Mouse (Mus musculus): ENCODE results near the gene Gm20458. TPM values are rescaled to one million over a fixed set of nuclear protein-coding genes. Genes with fewer than 3 reads are reported as not detected.

The Gm20458 gene
- polyA plus RNA-seq, 1 experiment from 2014 or later, result 12.5 TPM

DNA sequence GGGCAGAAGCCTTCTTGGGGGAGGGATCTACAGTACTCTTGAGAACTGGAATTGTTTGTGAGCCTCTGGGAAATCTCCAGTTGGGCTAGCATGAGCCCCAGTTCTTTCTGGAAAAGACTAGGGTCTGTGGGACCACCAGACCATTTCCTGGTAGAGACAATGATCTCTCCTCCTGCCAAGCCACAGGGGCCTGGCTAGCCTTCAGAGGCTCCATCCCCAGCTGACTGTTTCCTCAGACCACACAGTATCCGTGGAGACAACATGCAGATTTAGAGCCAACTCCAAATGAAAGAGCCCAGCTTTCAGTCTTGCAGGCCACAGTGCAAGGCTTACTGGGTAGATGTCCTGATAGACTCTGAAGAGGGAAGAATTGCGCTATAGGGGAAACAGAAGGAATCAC lies 33.4 kb downstream of the Gm20458 start:
- no peak for ATAC-seq (ENCODE audit: low read depth)
- 42% methylated on average over 2 of the region's 2 CpGs for WGBS
- no peak overlapping the region for H3K9ac ChIP-seq (ENCODE audit: low read depth, low read length)

DNA sequence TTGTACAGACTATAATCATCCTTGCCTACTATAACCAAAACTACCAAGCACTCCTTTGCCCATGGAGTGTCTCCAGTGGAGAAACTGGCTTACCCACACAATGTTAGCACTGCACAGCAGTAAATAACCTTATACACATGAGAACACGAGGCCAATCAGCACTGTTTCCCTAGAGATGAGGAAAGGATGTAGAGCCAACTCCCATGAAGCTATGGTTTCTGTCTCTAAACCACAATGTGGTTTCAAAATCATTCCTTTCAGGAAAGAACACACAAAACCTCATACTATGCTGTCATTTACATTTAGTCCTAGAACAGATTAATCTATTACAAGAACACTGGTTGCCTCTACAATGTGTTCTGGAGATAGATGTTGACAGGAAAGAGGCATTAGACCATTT lies 35.6 kb downstream of the Gm20458 start:
- Histone ChIP-seq H3K4me1 (ENCODE audit: control insufficient read depth, insufficient read depth, low read length) (0 out of 2 replicates have a peak, but pooled peaks cover 12% of the 10 kb centered on the region), H3K4me3 (ENCODE audit: low read depth, low read length) (no peak overlapping the region), H3K9ac (ENCODE audit: low read depth, low read length) (no peak overlapping the region), H3K27me3 (replicated peaks; ENCODE audit: control insufficient read depth, insufficient read depth, low read length) (no peaks in the 10 kb centered on the region), H3K9me3 (ENCODE audit: control insufficient read depth, low read length) (no peaks in the 10 kb centered on the region), H3K4me2 (ENCODE audit: low read depth, low read length) (peak overlapping the region; percentile 79; the same call in 1 of the 2 replicates), H3K36me3 (ENCODE audit: control insufficient read depth, insufficient read depth, low read length) (peaks cover 22% of the 10 kb centered on the region), H3K27ac (replicated peaks; ENCODE audit: low read depth, low read length) (no peak overlapping the region)
- ATAC-seq (ENCODE audit: low read depth) (peak; percentile 30; the same call in 1 of the 2 replicates), DNase-seq (ENCODE audit: low spot score) (peak; percentile 27)
- WGBS, result 62% methylated on average over 1 of the region's 1 CpGs

More for the DNA sequence above, 33.4 kb downstream of the Gm20458 start:
- Histone ChIP-seq H3K27ac (replicated peaks; ENCODE audit: low read depth, low read length) (no peak overlapping the region), H3K9me3 (ENCODE audit: control insufficient read depth, low read length) (no peaks in the 10 kb centered on the region), H3K27me3 (replicated peaks; ENCODE audit: control insufficient read depth, insufficient read depth, low read length) (no peaks in the 10 kb centered on the region), H3K4me1 (ENCODE audit: control insufficient read depth, insufficient read depth, low read length) (0 out of 2 replicates have a peak, but pooled peaks cover 12% of the 10 kb centered on the region), H3K36me3 (ENCODE audit: control insufficient read depth, insufficient read depth, low read length) (0 out of 2 replicates have a peak, but pooled peaks cover 2% of the 10 kb centered on the region), H3K4me2 (ENCODE audit: low read depth, low read length) (no peak overlapping the region), H3K4me3 (ENCODE audit: low read depth, low read length) (no peak overlapping the region)
- DNase-seq (ENCODE audit: low spot score), result no peak

DNA sequence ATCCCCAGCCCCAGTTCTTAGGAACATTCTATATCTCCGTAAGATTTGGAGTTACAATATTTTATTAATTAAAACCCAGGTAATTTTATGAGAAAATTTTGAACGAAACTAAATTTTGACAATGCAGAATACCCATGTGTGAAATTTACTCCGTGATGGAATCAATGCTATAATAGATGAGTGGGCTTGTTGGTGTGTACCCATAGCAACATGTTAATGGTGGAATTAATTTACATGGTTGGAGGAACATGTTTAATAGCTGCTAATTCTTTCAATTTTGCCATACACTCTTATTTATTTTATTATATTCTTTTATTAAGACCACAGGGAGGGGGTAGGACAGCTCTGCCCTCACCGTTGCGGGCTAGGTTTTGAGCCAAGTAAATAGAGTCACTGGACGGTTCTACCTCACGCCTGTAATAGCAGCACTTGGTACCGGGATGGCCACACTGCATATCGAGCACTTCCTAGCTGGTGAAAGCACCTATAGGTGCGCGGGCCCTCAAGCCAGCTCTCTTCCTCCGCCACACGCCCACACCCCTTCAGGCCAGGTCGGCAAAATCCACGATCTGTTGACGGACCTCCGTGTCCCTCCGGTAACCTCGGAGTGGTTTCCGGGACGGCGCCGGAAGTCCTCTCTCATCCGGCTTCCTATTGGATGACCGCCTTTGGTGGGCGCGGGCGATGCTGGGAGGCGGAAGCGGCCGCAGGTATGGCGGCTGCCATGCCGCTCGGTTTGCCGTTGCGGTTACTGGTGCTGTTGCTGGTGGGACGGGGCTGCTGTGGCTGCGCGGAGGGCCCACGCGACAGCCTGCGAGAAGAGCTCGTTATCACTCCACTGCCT lies 36.3 kb downstream of the Gm20458 start, which contains the start of gene Pigt:
TSS of gene Pigt (plus strand) at position 674 of the 844 bp plus-strand sequence.
- H3K27me3 ChIP-seq (replicated peaks; ENCODE audit: control insufficient read depth, insufficient read depth, low read length), result no peaks in the 10 kb centered on the region
- no peaks in the 10 kb centered on the region for H3K9me3 ChIP-seq (ENCODE audit: control insufficient read depth, low read length)
- H3K4me1 ChIP-seq (ENCODE audit: control insufficient read depth, insufficient read depth, low read length), result 0 out of 2 replicates have a peak, but pooled peaks cover 12% of the 10 kb centered on the region
- peak within 1 kb of the TSS; percentile 71 for H3K9ac ChIP-seq (ENCODE audit: low read depth, low read length)
- 0 out of 2 replicates have a peak within 1 kb of the TSS, but pooled peaks have one; percentile 16 for H3K27ac ChIP-seq (replicated peaks; ENCODE audit: low read depth, low read length)
- ATAC-seq (ENCODE audit: low read depth) (peak; percentile 94), DNase-seq (ENCODE audit: low spot score) (peak; percentile 94)
- WGBS, result 7% methylated on average over 29 of the region's 43 CpGs
- H3K4me3 ChIP-seq (ENCODE audit: low read depth, low read length), result peak within 1 kb of the TSS; percentile 75
- peaks cover 29% of the 10 kb centered on the region for H3K36me3 ChIP-seq (ENCODE audit: control insufficient read depth, insufficient read depth, low read length)
- peak within 1 kb of the TSS; percentile 79 for H3K4me2 ChIP-seq (ENCODE audit: low read depth, low read length)

DNA sequence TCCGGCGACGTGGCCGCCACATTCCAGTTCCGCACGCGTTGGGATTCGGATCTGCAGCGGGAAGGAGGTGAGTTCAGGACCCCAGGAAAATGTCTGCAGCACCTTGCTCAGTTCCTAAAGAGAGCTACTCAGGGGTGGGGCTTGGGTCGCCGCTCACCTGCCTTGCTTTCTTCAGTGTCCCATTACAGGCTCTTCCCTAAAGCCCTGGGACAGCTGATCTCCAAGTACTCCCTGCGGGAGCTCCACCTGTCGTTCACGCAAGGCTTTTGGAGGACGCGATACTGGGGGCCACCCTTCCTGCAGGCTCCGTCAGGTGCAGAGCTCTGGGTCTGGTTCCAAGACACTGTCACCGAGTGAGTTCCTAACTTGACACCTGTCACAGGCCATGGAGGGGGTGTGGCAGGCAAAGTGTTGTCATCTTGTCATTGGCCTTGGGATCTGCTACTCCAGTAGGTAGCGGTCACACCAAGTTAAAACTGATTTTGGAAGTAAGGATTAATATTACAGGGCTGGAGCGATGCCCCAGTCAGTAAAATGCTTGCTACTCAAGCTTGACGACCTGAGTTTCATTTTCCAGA lies 37.0 kb downstream of the Gm20458 start:
- Histone ChIP-seq H3K27ac (replicated peaks; ENCODE audit: low read depth, low read length) (no peak overlapping the region), H3K27me3 (replicated peaks; ENCODE audit: control insufficient read depth, insufficient read depth, low read length) (no peaks in the 10 kb centered on the region), H3K4me2 (ENCODE audit: low read depth, low read length) (peak overlapping the region; percentile 79), H3K4me1 (ENCODE audit: control insufficient read depth, insufficient read depth, low read length) (0 out of 2 replicates have a peak, but pooled peaks cover 12% of the 10 kb centered on the region), H3K9me3 (ENCODE audit: control insufficient read depth, low read length) (no peaks in the 10 kb centered on the region), H3K4me3 (ENCODE audit: low read depth, low read length) (peak overlapping the region; percentile 75), H3K9ac (ENCODE audit: low read depth, low read length) (peak overlapping the region; percentile 71), H3K36me3 (ENCODE audit: control insufficient read depth, insufficient read depth, low read length) (peaks cover 36% of the 10 kb centered on the region)
- ATAC-seq (ENCODE audit: low read depth) (no peak; the same call in none of the 2 replicates), DNase-seq (ENCODE audit: low spot score) (peak; percentile 23)
- 7% methylated on average over 21 of the region's 21 CpGs for WGBS

DNA sequence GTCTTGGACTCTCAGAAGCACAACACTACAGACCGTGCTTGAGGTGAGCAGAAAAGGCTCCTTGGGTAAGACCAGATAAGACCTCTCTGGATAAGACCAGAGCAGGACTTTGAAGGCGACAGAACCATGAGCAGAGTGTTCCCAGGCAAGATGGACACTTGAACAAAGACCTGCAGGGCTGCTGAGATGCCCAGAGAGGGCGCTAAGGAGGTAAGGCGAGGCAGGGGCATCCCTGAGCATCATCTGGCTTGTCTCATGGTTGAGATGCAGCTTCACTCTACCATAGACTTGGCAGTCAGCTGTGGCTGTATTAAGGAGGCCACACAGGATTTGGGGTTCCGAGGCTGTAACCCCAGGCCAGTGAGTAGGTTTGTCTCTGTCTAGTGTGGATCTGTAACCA lies 38.5 kb downstream of the Gm20458 start:
- no peak overlapping the region for H3K9ac ChIP-seq (ENCODE audit: low read depth, low read length)
- H3K9me3 ChIP-seq (ENCODE audit: control insufficient read depth, low read length), result peaks cover 7% of the 10 kb centered on the region
- peaks cover 51% of the 10 kb centered on the region for H3K36me3 ChIP-seq (ENCODE audit: control insufficient read depth, insufficient read depth, low read length)
- 71% methylated on average over 5 of the region's 5 CpGs for WGBS
- H3K4me1 ChIP-seq (ENCODE audit: control insufficient read depth, insufficient read depth, low read length), result 0 out of 2 replicates have a peak, but pooled peaks cover 12% of the 10 kb centered on the region
- ATAC-seq (ENCODE audit: low read depth) (no peak), DNase-seq (ENCODE audit: low spot score) (no peak)
- H3K4me3 ChIP-seq (ENCODE audit: low read depth, low read length), result no peak overlapping the region
- H3K4me2 ChIP-seq (ENCODE audit: low read depth, low read length), result no peak overlapping the region
- H3K27ac ChIP-seq (replicated peaks; ENCODE audit: low read depth, low read length), result no peak overlapping the region
- H3K27me3 ChIP-seq (replicated peaks; ENCODE audit: control insufficient read depth, insufficient read depth, low read length), result no peaks in the 10 kb centered on the region

DNA sequence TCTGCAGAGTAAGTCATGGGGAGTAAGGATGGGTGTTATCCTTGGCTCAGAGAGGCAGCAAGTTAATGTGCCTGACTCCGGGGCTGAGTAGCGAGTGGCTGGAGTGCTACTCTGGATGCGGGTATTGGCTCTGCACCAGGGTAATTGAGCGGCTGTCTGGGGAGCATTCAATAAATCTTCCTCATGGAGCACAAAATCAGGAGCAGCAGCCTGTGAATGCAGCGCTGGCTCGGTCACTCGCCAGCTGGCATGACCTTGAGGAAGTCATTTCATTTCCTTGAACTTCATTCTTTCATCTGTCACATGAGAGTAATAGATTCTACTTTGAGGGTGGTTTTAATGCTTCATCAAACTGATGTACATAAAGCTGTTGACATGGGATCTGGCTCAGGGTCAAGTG lies 39.7 kb downstream of the Gm20458 start:
- Histone ChIP-seq H3K9me3 (ENCODE audit: control insufficient read depth, low read length) (peaks cover 13% of the 10 kb centered on the region), H3K9ac (ENCODE audit: low read depth, low read length) (no peak overlapping the region), H3K4me1 (ENCODE audit: control insufficient read depth, insufficient read depth, low read length) (0 out of 2 replicates have a peak, but pooled peaks cover 12% of the 10 kb centered on the region), H3K36me3 (ENCODE audit: control insufficient read depth, insufficient read depth, low read length) (peaks cover 63% of the 10 kb centered on the region), H3K27ac (replicated peaks; ENCODE audit: low read depth, low read length) (no peak overlapping the region), H3K27me3 (replicated peaks; ENCODE audit: control insufficient read depth, insufficient read depth, low read length) (no peaks in the 10 kb centered on the region), H3K4me2 (ENCODE audit: low read depth, low read length) (no peak overlapping the region), H3K4me3 (ENCODE audit: low read depth, low read length) (no peak overlapping the region)
- DNase-seq (ENCODE audit: low spot score) (no peak), ATAC-seq (ENCODE audit: low read depth) (no peak)
- 89% methylated on average over 7 of the region's 7 CpGs for WGBS

DNA sequence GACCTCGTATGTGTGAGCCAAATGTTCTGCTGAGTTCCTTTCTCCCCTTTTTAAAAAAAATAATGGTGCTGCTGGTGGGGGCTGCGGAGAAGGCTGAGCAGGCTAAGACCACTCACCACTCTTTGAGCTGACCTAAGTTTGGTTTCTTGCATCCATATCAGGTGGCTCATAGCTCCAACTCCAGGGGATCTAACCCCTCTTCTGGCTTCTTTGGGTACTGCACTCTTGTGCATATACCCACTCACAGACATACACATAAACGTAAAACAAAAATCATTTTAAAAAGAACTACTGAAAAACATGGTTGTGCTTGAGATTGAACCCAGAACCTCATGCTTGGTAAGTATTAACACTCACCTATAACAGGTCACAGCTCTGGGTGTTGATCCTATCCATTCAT lies 44.2 kb downstream of the Gm20458 start:
- Histone ChIP-seq H3K27me3 (replicated peaks; ENCODE audit: control insufficient read depth, insufficient read depth, low read length) (no peaks in the 10 kb centered on the region), H3K36me3 (ENCODE audit: control insufficient read depth, insufficient read depth, low read length) (peaks cover 70% of the 10 kb centered on the region), H3K4me2 (ENCODE audit: low read depth, low read length) (no peak overlapping the region), H3K9ac (ENCODE audit: low read depth, low read length) (no peak overlapping the region), H3K4me3 (ENCODE audit: low read depth, low read length) (no peak overlapping the region), H3K27ac (replicated peaks; ENCODE audit: low read depth, low read length) (no peak overlapping the region), H3K4me1 (ENCODE audit: control insufficient read depth, insufficient read depth, low read length) (no peaks in the 10 kb centered on the region), H3K9me3 (ENCODE audit: control insufficient read depth, low read length) (peaks cover 13% of the 10 kb centered on the region)
- DNase-seq (ENCODE audit: low spot score) (no peak), ATAC-seq (ENCODE audit: low read depth) (no peak)
- WGBS, result 94% methylated on average over 3 of the region's 3 CpGs

DNA sequence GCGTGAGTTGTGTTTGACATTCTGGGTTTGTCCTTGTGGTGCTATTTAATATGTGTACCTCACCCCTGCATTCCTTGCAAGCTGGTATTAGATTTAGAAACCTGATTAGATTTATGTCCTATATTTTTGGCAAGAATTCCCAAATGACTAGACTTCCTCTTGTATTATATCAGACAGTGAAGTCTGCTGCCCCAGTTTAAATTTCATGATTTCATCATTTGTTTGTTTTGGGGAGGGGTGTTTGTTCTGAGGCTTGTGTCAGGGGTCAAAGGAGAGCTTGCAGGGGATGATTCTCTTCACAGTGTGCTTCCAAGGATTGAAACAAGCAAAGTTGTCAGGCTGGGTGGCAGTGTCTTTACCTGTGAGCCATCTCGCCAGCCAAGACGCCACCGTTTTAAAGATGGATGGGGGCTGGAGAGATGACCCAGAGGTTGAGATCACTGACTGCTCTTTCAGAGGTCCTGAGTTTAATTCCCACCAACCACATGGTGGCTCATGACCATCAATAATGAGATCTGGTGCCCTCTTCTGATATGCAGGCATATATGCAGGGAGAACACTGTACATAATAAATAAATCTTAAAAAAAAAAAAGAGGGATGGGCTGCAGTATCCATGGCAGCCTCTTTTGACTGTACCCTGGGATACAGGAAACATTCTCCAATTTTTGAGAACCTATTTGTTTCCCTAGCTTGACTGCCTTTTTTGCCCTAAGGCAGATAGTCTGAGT lies 45.0 kb downstream of the Gm20458 start:
- Histone ChIP-seq H3K4me2 (ENCODE audit: low read depth, low read length) (no peak overlapping the region), H3K27me3 (replicated peaks; ENCODE audit: control insufficient read depth, insufficient read depth, low read length) (no peaks in the 10 kb centered on the region), H3K9ac (ENCODE audit: low read depth, low read length) (no peak overlapping the region), H3K4me3 (ENCODE audit: low read depth, low read length) (no peak overlapping the region), H3K4me1 (ENCODE audit: control insufficient read depth, insufficient read depth, low read length) (no peaks in the 10 kb centered on the region), H3K9me3 (ENCODE audit: control insufficient read depth, low read length) (peaks cover 13% of the 10 kb centered on the region), H3K36me3 (ENCODE audit: control insufficient read depth, insufficient read depth, low read length) (peaks cover 61% of the 10 kb centered on the region), H3K27ac (replicated peaks; ENCODE audit: low read depth, low read length) (no peak overlapping the region)
- ATAC-seq (ENCODE audit: low read depth), result no peak
- 89% methylated on average over 4 of the region's 4 CpGs for WGBS
- DNase-seq (ENCODE audit: low spot score), result no peak

Measured in embryonic facial prominence, embryonic 14.5 days (tissue).